Comparison of ENCODE assay signal across 8 mouse cellular contexts in genomic region chr5:125393622-125394603, GRCm38 (mm10). TPM values are rescaled to one million over a fixed set of nuclear protein-coding genes. Genes with fewer than 3 reads are reported as not detected.
DNase-seq lines count a peak whose midpoint lies in the region; ATAC-seq lines count a peak whose summit lies in the region.

No protein-coding gene starts in this region.

- H3K4me2 ChIP-seq in hindbrain, embryonic 12.5 days (replicated peaks), result peak overlapping the region; percentile 53

- no peaks in the 10 kb centered on the region for H3K36me3 ChIP-seq in hindbrain, embryonic 12.5 days

- 9% methylated on average over 23 of the region's 25 CpGs for WGBS in hindbrain, embryonic 12.5 days

- ATAC-seq in hindbrain, embryonic 12.5 days (ENCODE audit: low FRiP score), result peak; percentile 73

- peak overlapping the region; percentile 100 for H3K27ac ChIP-seq in hindbrain, embryonic 12.5 days

- peak overlapping the region; percentile 31 for H3K4me3 ChIP-seq in hindbrain, embryonic 12.5 days

- no peaks in the 10 kb centered on the region for H3K9me3 ChIP-seq in hindbrain, embryonic 12.5 days (replicated peaks)

- DNase-seq in MN1 (ENCODE audit: low spot score), result peak; percentile 94
- DNase-seq in cerebellum, adult 8-10 months, result peak; percentile 47
- peak; percentile 89 for DNase-seq in forelimb bud, embryonic 11.5 days (ENCODE audit: low read depth, low spot score)
- peak; percentile 72 to 79 for DNase-seq in layer of hippocampus, postnatal 14 days (ENCODE audit: low spot score in 2 of 2)
- peak; percentile 89 for DNase-seq in lung, postnatal 25 days (ENCODE audit: low spot score)
- peak; percentile 47 for DNase-seq in retina, postnatal 7 days (ENCODE audit: low read depth, low spot score)
- peak; percentile 82 to 83 for DNase-seq in urinary bladder, postnatal 36 days (ENCODE audit: low spot score in 2 of 2)

- peaks cover 27% of the 10 kb centered on the region for H3K4me1 ChIP-seq in hindbrain, embryonic 12.5 days

- H3K27me3 ChIP-seq in hindbrain, embryonic 12.5 days, result no peaks in the 10 kb centered on the region

- H3K9ac ChIP-seq in hindbrain, embryonic 12.5 days, result peak overlapping the region; percentile 59

RNA-seq across cellular contexts. Expression of gene Ubc, which starts 3.9 kb away (rescaled TPM):
- 1,117 and 1,167 TPM in 2 replicates for polyA plus RNA-seq in hindbrain, embryonic 12.5 days (2016; fragmentation: Nextera tagmentation; extraction: Ambion mirVana)
- 100 to 1,000 TPM; 755 to 828 TPM for total RNA-seq in layer of hippocampus, postnatal 14 days (2021)

RNA-seq across cellular contexts. Expression of gene Gm10382, which starts 4.8 kb away (rescaled TPM):
- polyA plus RNA-seq in hindbrain, embryonic 12.5 days (2016; fragmentation: Nextera tagmentation; extraction: Ambion mirVana), result 0.58 and 0.82 TPM in 2 replicates
- total RNA-seq in layer of hippocampus, postnatal 14 days (2021), result under 1 TPM; 0.28 to 0.52 TPM

RNA-seq across cellular contexts. Expression of gene Dhx37, which starts 40.0 kb away (rescaled TPM):
- 16.7 and 18.0 TPM in 2 replicates for polyA plus RNA-seq in hindbrain, embryonic 12.5 days (2016; fragmentation: Nextera tagmentation; extraction: Ambion mirVana)
- total RNA-seq in layer of hippocampus, postnatal 14 days (2021), result 10 to 100 TPM; 12.4 to 13.8 TPM

RNA-seq across cellular contexts. Expression of gene Bri3bp, which starts 47.5 kb away (rescaled TPM):
- polyA plus RNA-seq in hindbrain, embryonic 12.5 days (2016; fragmentation: Nextera tagmentation; extraction: Ambion mirVana), result 38.1 and 39.9 TPM in 2 replicates
- total RNA-seq in layer of hippocampus, postnatal 14 days (2021), result 10 to 100 TPM; 89.0 to 90.0 TPM

RNA-seq across cellular contexts. Expression of gene Scarb1, which starts 53.0 kb away (rescaled TPM):
- 28.6 and 29.7 TPM in 2 replicates for polyA plus RNA-seq in hindbrain, embryonic 12.5 days (2016; fragmentation: Nextera tagmentation; extraction: Ambion mirVana)
- 10 to 100 TPM; 46.1 to 54.3 TPM for total RNA-seq in layer of hippocampus, postnatal 14 days (2021)

Comparison
In these comparisons a context has a peak if more than half of its experiments do, and no peak if none do; other contexts are left out.
1. Peak in every context shown above with its lines: DNase-seq, ATAC-seq, H3K4me3 ChIP-seq and H3K27ac ChIP-seq.